Mouse (Mus musculus) spleen, adult 2 months (tissue): ENCODE data around the gene Mfsd2b. TPM values are rescaled to one million over a fixed set of nuclear protein-coding genes. Genes with fewer than 3 reads are reported as not detected.

ENCODE experiments used
- DNase-seq, 2 experiments: peaks; one replicate each; pipeline versions ENCODE4 v3.0.0 to v3.0.0-alpha.2; 2012 to 2021; ENCODE audit warnings: low spot score in 2 of 2, low read depth in 1 of 2
- H3K27ac ChIP-seq: fragments of 200-500 bp; 2 replicates; pipeline ENCODE4 v1.5.1; 2012; ENCODE audit warnings: low read length, inconsistent platforms; ENCODE audit not compliant: insufficient read depth
- H3K27me3 ChIP-seq: fragments of 200-500 bp; 2 replicates; pipeline ENCODE4 v1.6.1; 2012; ENCODE audit warnings: mild to moderate bottlenecking, moderate library complexity, low read length, inconsistent platforms; ENCODE audit not compliant: control insufficient read depth, insufficient read depth
- H3K36me3 ChIP-seq: fragments of 200-500 bp; 2 replicates; pipeline ENCODE4 v1.6.1; 2012; ENCODE audit warnings: mild to moderate bottlenecking, low read length, inconsistent platforms; ENCODE audit not compliant: control insufficient read depth, insufficient read depth
- H3K4me1 ChIP-seq: fragments of 200-500 bp; 2 replicates; pipeline ENCODE4 v1.6.1; 2011; ENCODE audit warnings: inconsistent platforms; ENCODE audit not compliant: control insufficient read depth, insufficient read depth, insufficient read length
- H3K4me3 ChIP-seq: fragments of 200-500 bp; 2 replicates; pipeline ENCODE4 v1.5.1; 2011; ENCODE audit warnings: mild to moderate bottlenecking, inconsistent platforms; ENCODE audit not compliant: insufficient read depth, insufficient read length; ENCODE audit errors: extremely low read depth
- CTCF ChIP-seq: fragments of 200-500 bp; IDR thresholded peaks from 2 replicates; pipeline ENCODE4 v1.5.1; 2011; ENCODE audit warnings: mild to moderate bottlenecking, inconsistent platforms; ENCODE audit not compliant: insufficient read depth, insufficient read length, insufficient replicate concordance; ENCODE audit errors: extremely low read depth
- POLR2A ChIP-seq: fragments of 200-500 bp; IDR thresholded peaks from 2 replicates; pipeline ENCODE4 v1.6.1; 2011; ENCODE audit warnings: low read depth, low read length, inconsistent platforms
- WGBS: fragments of 180-500 bp; shearing (Covaris S2); methylation state at CpG from one replicate; pipeline ENCODE4 v1.1.7; 2018; 5-methylcytosine and 5-hydroxymethylcytosine counted together
- polyA plus RNA-seq: library from polyadenylated mRNA; depleted of rRNA; stranded (reverse); fragments of >200 nt; gene quantifications from 2 replicates; pipeline ENCODE4 v1.2.3, GENCODE M21; 2012

Gene Mfsd2b
- polyA plus RNA-seq, 1 experiment: 38.2 TPM

- no peak for TF ChIP-seq CTCF
- no peak for TF ChIP-seq POLR2A
- Histone ChIP-seq H3K4me3 (peak overlapping the region; percentile 13; the same call in 1 of the 2 replicates), H3K4me1 (0 out of 2 replicates have a peak, but pooled peaks cover 4% of the 10 kb centered on the region), H3K27ac (peak overlapping the region; percentile 38; the same call in 1 of the 2 replicates), H3K36me3 (no peaks in the 10 kb centered on the region), H3K27me3 (no peaks in the 10 kb centered on the region)
- no peak for DNase-seq
- 69% methylated on average over 5 of the region's 5 CpGs for WGBS
These were observed 1.1 kb downstream of the Mfsd2b start for GRCm38 (mm10) chr12:4872983-4873477.

GRCm38 (mm10) chr12:4872273-4872672, 1.9 kb downstream of the Mfsd2b start:
- 0 out of 2 replicates have a peak, but pooled peaks cover 4% of the 10 kb centered on the region for H3K4me1 ChIP-seq
- no peaks in the 10 kb centered on the region for H3K36me3 ChIP-seq
- 73% methylated on average over 4 of the region's 4 CpGs for WGBS
- DNase-seq: no peak
- no peak overlapping the region for H3K27ac ChIP-seq
- no peaks in the 10 kb centered on the region for H3K27me3 ChIP-seq
- no peak overlapping the region; the same call in 1 of the 2 replicates for H3K4me3 ChIP-seq
- TF ChIP-seq POLR2A: no peak
- TF ChIP-seq CTCF: no peak

- H3K27ac ChIP-seq: no peak overlapping the region
- H3K4me3 ChIP-seq: no peak overlapping the region
- TF ChIP-seq POLR2A: no peak
- TF ChIP-seq CTCF: no peak
- no peaks in the 10 kb centered on the region for H3K27me3 ChIP-seq
- H3K4me1 ChIP-seq: 0 out of 2 replicates have a peak, but pooled peaks cover 4% of the 10 kb centered on the region
- WGBS: 93% methylated on average over 5 of the region's 5 CpGs
- DNase-seq: no peak
- no peaks in the 10 kb centered on the region for H3K36me3 ChIP-seq
These were observed 2.9 kb downstream of the Mfsd2b start for GRCm38 (mm10) chr12:4871260-4871659.

GRCm38 (mm10) chr12:4868924-4869323, 5.2 kb downstream of the Mfsd2b start:
- no peak overlapping the region for H3K27ac ChIP-seq
- TF ChIP-seq POLR2A (no peak), CTCF (no peak)
- H3K4me1 ChIP-seq: no peaks in the 10 kb centered on the region
- no peaks in the 10 kb centered on the region for H3K36me3 ChIP-seq
- 90% methylated on average over 8 of the region's 8 CpGs for WGBS
- DNase-seq: no peak
- H3K4me3 ChIP-seq: no peak overlapping the region
- no peaks in the 10 kb centered on the region for H3K27me3 ChIP-seq

- no peak overlapping the region for H3K4me3 ChIP-seq
- no peak overlapping the region for H3K27ac ChIP-seq
- WGBS: 86% methylated on average over 4 of the region's 4 CpGs
- no peak for DNase-seq
- H3K36me3 ChIP-seq: no peaks in the 10 kb centered on the region
- TF ChIP-seq CTCF (no peak), POLR2A (no peak)
- H3K4me1 ChIP-seq: no peaks in the 10 kb centered on the region
- H3K27me3 ChIP-seq: no peaks in the 10 kb centered on the region
These were observed 9.8 kb downstream of the Mfsd2b start for GRCm38 (mm10) chr12:4864338-4864690.

- Histone ChIP-seq H3K4me3 (no peak overlapping the region), H3K36me3 (no peaks in the 10 kb centered on the region), H3K27ac (no peak overlapping the region), H3K4me1 (no peaks in the 10 kb centered on the region), H3K27me3 (no peaks in the 10 kb centered on the region)
- DNase-seq: no peak
- TF ChIP-seq CTCF (no peak), POLR2A (no peak)
- WGBS: 91% methylated on average over 4 of the region's 4 CpGs
These were observed 10.4 kb downstream of the Mfsd2b start for GRCm38 (mm10) chr12:4863654-4864337.

GRCm38 (mm10) chr12:4862672-4863071, 11.5 kb downstream of the Mfsd2b start:
- Histone ChIP-seq H3K27ac (no peak overlapping the region), H3K4me3 (no peak overlapping the region), H3K4me1 (no peaks in the 10 kb centered on the region), H3K36me3 (no peaks in the 10 kb centered on the region), H3K27me3 (no peaks in the 10 kb centered on the region)
- 94% methylated on average over 4 of the region's 4 CpGs for WGBS
- TF ChIP-seq POLR2A (no peak), CTCF (no peak)
- no peak for DNase-seq
